Mouse (Mus musculus): ENCODE measurements around the gene Spop.

The Spop gene

DNA sequence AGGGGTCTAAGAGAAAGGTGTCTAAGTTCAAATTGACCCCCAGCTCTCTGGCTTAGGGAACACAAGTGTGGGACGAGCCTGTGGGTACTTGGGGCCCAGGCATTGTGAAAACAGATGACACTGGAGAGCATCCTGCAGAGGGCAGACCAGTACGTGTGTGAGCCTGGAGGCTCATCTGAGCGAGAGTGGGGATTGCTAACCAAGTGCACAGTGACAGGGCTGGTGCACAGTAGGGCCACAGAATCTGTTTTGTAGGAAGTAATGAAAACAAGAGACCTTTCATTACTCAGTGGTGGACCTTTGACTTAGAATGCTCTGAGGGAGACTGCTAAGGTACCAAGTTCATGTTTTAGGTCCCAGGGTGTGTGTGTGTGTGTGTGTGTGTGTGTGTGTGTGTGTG lies 106.1 kb downstream of the Spop start:
- no peak for DNase-seq (ENCODE audit: low read depth, low spot score)

DNA sequence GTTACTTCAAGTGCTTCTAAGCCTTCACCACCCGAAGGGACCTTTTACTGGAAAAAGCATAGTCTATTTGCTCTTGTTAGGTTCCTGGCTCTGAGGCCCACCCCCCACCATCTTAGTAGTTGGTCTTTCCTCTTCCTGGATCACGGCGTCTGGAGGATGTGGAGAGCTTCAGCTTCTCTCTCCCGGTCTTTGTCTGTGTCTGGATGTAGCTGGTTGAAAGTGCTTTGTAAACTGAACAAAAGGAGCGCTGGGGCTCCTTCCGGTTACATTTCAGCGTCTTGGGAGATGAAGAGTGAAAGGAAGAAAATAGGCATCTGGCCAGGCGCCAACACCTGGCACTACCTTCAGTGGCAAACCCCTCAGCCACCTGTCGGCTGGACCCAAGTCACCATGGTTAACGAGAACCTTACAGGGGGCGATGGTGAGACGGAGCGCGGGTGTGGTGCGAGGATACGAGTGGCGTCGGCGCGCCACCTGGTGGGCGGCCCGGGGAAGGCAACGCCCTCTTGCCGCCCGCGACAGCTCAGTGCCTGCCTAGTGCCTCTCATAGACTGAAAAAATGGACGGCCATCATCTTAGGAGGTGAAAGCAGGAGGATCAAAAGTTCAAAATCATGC lies 106.7 kb downstream of the Spop start:
- DNase-seq (ENCODE audit: low read depth, low spot score) = peak; percentile 91

DNA sequence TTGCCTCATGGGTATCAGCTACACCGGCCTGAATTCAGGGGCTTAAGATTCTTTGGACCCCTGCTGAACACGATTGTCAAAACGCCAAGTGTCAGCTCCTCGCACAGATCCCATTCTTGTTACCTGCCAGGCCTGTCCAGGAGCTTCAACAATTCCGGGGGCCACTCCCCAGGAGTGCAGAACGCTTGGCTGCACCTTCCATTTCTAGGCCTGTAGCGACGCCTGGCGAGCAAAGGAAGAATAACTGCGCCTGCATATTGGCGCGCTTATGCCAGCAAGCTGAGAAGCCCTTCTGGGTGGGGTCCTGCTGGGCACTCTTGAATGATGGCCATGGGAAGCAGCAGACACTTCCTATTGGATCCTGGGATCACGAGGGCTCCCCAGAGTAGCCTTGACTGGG lies 107.7 kb downstream of the Spop start:
- DNase-seq (ENCODE audit: low read depth, low spot score) = peak; percentile 87

DNA sequence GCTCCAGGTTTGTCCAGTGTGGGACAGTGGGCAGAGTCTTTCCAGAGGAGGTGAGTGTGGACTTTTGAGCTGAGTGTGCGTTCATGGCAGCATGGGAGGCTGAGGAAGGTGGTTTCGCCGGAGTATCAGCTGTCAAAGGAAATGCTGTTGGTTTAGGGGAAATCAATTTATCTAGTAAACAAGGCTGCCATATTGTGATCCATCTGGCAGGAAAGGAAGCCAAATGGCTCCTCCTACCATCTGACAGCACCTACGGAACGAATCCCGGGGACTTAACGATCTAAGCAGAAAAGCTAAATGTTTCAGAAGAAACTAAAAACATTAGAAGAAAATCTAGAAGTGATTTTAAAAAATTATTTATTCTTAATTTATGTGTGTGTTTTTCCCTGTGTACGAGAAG lies 113.4 kb downstream of the Spop start:
- DNase-seq (ENCODE audit: low read depth, low spot score) = no peak

DNA sequence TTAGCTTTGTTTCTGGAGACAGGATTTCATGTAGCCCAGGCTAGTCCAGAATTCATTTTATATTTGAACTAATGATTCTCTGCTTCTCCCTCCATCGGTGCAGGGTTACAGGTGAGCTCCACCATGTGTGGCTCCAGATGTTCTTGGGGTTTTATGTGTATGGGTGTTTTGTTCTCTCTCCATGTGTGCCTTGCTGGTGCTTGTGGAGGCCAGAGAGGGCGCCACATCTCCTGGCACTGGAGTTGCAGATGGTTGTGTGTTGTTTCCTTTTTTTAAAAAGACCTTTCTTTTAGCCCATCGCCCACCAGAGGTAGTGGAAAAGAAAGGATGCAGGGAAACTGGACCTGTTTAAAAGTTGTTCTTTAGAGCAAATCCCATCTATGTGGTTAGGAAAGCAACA lies 114.4 kb downstream of the Spop start:
- DNase-seq (ENCODE audit: low read depth, low spot score) = no peak

DNA sequence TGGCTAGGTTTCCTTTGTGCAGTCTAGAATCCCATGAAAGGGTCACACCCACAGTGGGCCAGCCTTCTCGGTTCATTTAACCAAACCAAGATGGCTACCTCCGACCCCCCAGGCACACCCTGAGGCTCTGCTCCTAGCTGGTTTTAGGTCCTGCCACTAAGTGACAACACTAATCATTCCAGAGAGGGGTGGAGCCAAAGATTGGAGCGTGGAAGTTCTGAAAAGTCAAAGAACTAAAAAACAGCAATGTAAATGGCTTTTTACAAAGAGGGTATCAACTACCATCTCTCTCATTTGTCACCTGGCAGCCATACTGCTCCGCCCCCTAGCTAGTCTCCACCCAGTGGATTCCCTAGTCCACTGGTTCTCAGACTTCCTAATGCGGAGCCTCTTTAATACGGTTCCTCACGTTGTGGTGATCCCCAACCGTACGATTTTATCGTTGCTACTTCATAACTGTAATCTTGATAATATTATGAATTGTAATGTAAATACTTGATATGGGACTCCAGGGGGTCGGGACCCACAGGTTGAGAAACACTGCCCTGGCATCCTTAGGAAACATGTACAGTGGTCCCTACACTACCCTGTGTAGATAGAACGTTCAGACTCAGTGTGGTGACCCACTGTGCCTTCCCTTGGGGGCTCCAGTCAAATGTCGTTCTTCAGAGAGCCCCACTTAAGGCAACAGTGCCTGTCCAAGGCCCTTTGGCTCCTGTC lies 118.6 kb downstream of the Spop start:
- no peak for DNase-seq (ENCODE audit: low read depth, low spot score)

DNA sequence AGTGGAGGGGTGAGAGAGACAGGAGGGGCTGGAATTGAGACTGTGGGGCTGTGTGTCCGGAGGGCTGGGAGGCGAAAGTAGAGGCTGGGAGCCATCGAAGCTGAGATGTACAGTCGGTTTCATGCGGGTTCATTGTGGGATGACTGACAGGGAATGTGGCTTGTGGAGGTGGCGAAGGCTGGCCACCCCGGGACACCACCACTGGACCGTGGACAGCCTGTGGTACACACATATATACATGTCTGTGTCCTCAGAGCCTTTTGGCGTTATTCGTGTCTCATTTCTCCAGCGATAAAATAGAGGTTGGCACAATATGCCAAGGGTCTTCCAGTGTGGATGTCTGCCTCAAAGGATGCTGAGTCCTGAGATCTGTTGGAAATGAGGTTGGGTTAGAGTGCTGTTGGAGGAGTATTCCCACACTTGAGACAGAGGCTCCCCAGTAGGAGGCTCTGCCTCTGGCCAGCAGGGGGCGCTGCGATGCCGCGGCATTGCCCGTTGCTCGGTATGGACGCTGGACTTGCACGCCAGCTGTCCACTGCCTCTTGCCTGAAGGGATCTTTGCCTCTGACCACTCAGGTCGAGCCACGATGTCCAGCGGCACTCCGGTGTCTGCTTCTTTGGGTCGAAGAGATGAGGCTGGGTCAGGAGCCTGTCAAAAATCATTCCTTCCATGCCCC lies 119.7 kb downstream of the Spop start:
- peak; percentile 92 for DNase-seq (ENCODE audit: low read depth, low spot score)

DNA sequence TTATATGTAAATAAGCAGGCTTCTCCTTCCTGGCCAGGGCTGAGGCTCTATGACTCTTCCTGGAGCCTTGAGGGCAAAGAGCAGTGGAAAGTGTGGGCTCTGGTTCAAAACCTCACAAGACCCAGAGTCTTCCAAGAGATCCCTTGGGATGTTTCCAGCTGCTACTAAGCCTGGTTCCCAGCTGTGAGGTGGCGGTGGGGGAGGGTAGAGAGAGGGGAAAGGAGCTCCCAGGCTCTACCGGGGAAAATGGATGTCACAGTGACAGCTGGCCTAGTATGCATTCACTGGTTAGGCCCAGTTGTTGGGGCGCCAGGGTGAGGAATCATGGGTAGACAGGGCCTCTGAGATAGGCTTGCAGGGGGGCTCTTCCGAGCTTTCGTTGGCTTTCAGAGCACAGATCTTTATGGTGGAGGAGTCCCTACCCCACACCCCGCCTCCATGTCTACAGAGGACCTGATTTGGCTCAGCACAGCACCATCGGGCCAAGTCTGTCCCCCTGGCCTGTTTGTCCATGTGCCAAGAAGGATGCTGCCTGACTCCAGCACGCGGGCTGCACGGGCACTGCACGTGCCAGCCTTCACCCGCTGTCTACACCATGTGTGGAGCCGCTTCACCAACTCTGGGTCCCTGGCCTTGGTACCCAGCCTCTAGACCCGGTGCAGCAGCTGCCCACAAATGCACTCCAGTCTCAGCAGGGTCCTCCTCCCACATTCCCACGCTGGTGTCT lies 124.7 kb downstream of the Spop start:
- no peak for DNase-seq (ENCODE audit: low read depth, low spot score)

DNA sequence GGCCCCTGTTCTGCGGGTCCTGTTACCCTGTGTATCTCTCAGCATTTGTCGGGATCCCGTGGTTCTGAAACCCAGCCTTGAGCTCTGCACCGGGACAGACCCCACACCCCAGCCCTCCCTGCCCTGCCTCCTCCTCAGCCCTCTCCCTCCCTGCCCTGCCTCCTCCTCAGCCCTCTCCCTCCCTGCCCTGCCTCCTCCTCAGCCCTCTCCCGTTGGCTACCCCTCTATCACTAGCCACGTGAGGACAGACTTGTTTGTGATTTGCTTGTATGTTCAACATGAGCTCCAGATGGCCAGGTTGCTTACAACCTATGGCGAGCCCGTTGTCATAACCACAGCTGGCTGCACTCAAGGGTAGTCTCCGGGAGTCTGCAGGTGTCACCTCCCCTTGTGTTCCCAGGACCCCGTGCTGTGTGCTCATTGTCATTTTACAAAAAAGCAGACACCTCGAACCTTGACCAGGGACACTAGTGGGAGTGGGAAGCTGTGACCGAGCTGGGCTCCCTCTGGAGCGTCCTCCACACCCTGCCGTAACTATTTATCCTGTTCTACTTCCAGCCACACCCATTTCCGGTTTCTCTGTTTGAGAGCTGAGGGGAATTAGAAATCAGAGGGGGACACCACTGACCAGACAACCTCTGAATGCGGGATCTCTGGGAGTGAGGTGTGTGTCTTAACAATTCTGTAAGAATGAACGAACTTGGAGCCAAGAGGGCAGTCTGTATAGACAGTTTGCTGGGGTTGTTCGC lies 126.9 kb downstream of the Spop start:
- no peak for DNase-seq (ENCODE audit: low read depth, low spot score)

Data from mesoderm, embryonic 11.5 days (tissue).